Mouse (Mus musculus) liver, embryonic 14.5 days (tissue): ENCODE results near the gene Rpl18a. TPM values are rescaled to one million over a fixed set of nuclear protein-coding genes. Genes with fewer than 3 reads are reported as not detected.

Experiments used
- ATAC-seq: fragments of 200-750 bp; cut with Nextera tagmentation; 2 replicates; pipeline ENCODE4 v1.8.0; 2017; ENCODE audit warnings: moderate number of reproducible peaks, mild to moderate bottlenecking, moderate library complexity; ENCODE audit not compliant: insufficient read depth
- DNase-seq, 3 experiments: peaks; one replicate each; pipeline ENCODE4 v3.0.0-alpha.2; 2012 to 2013; ENCODE audit warnings: low read depth in 3 of 3, low spot score in 3 of 3
- H3K27ac ChIP-seq: fragments of 300-500 bp; sonication (generic); 2 replicates; pipeline ENCODE4 v1.5.1; 2014; ENCODE audit warnings: moderate library complexity, mild to moderate bottlenecking, control low read depth, inconsistent platforms
- H3K27me3 ChIP-seq: fragments of 300-500 bp; sonication (generic); 2 replicates; pipeline ENCODE4 v1.6.1; 2014; ENCODE audit warnings: mild to moderate bottlenecking, low read length, moderate library complexity; ENCODE audit not compliant: control insufficient read depth, insufficient read depth
- H3K36me3 ChIP-seq: fragments of 300-500 bp; sonication (generic); replicated peaks from 2 replicates; pipeline ENCODE4 v1.6.1; 2014; ENCODE audit warnings: low read depth; ENCODE audit not compliant: control insufficient read depth, insufficient read depth
- H3K4me1 ChIP-seq, 2 experiments: fragments of 200-500 bp in 1 of 2; fragments of 300-500 bp in 1 of 2; sonication (generic) in 1 of 2; replicated peaks; 2 replicates each; pipeline ENCODE4 v1.6.1; 2012 to 2014; ENCODE audit warnings: antibody characterized with exemption in 1 of 2, inconsistent platforms in 1 of 2, low read length in 1 of 2; ENCODE audit not compliant: control insufficient read depth in 2 of 2, insufficient read depth in 2 of 2
- H3K4me2 ChIP-seq: fragments of 300-500 bp; sonication (generic); 2 replicates; pipeline ENCODE4 v1.6.1; 2014; ENCODE audit warnings: low read depth, mild to moderate bottlenecking, control low read depth, moderate library complexity
- H3K4me3 ChIP-seq, 2 experiments: fragments of 200-500 bp in 1 of 2; fragments of 300-500 bp in 1 of 2; sonication (generic) in 1 of 2; 2 replicates each; pipeline ENCODE4 v1.5.1; 2012 to 2014; ENCODE audit warnings: low read depth in 2 of 2, low read length in 2 of 2, mild to moderate bottlenecking in 2 of 2, control low read depth in 1 of 2, inconsistent platforms in 1 of 2, moderate library complexity in 1 of 2; ENCODE audit not compliant: insufficient read depth in 1 of 2
- H3K9ac ChIP-seq: fragments of 300-500 bp; sonication (generic); replicated peaks from 2 replicates; pipeline ENCODE4 v1.6.1; 2014; ENCODE audit warnings: mild to moderate bottlenecking, control low read depth, moderate library complexity
- H3K9me3 ChIP-seq: fragments of 300-500 bp; sonication (generic); 2 replicates; pipeline ENCODE4 v1.6.1; 2016; ENCODE audit warnings: low read length, mixed read lengths; ENCODE audit not compliant: control insufficient read depth
- CTCF ChIP-seq: IDR thresholded peaks from 2 replicates; pipeline ENCODE4 v1.5.1; 2016; ENCODE audit warnings: antibody characterized with exemption, low read depth, control low read depth
- EP300 ChIP-seq: IDR thresholded peaks from 2 replicates; pipeline ENCODE4 v1.6.1; 2016; ENCODE audit warnings: antibody characterized with exemption, low read depth
- WGBS: fragments of 180-500 bp; shearing (Covaris S2); extraction: QIAGEN DNeasy Blood & Tissue Kit; methylation state at CpG from one replicate; pipeline ENCODE4 v1.1.7; 2014; ENCODE audit not compliant: insufficient replicate concordance; 5-methylcytosine and 5-hydroxymethylcytosine counted together
- polyA plus RNA-seq, 2 experiments: library from polyadenylated mRNA; depleted of rRNA in 1 of 2; stranded (reverse) in 1 of 2; unstranded in 1 of 2; fragments of >200 nt; fragmentation: Nextera tagmentation in 1 of 2; extraction: Ambion mirVana in 1 of 2; gene quantifications; 2 replicates each; pipeline versions ENCODE4 v1.2.1 to v1.2.3; 2012 to 2014

The Rpl18a gene
- polyA plus RNA-seq, 2 experiments = 2,899 to 3,211 TPM

DNA sequence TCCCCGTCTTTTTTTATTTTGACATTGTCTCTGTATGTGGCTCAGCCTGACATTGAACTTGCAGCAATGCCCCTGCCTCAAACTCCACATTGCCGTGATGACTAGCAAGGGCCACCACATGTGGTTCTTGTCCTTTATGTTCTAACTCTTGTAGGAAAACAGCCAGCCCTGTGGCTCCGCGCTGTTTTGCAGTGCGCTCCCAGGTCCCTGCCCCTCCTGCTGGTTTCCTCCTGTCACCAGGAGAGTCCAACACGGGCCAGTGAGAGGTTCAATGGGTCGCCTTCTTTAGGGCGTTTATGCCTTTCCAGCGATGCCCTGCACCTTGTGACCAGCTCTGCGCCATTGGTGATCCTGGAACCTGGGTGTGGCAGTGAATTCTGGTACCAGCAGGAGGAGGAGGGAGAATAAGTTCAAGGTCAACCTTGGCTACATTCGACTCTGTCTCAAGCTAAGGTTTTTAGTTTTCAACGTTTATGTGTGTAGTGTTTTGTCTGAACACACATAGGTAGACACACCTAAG, 31.2 kb downstream of the Rpl18a start:
- DNase-seq (no peak), ATAC-seq (peak; percentile 19; the same call in 1 of the 2 replicates)
- peak overlapping the region; percentile 29; the same call in 1 of the 2 replicates for H3K9ac ChIP-seq
- peak overlapping the region; percentile 49 to 65 for H3K4me3 ChIP-seq
- peak overlapping the region; percentile 76 for H3K4me2 ChIP-seq
- peaks cover 41% of the 10 kb centered on the region for H3K27me3 ChIP-seq
- WGBS = 11% methylated on average over 12 of the region's 12 CpGs
- no peaks in the 10 kb centered on the region for H3K36me3 ChIP-seq
- peaks cover 15 to 18% of the 10 kb centered on the region in 2 experiments for H3K4me1 ChIP-seq
- TF ChIP-seq CTCF (peak; percentile 25; the same call in 1 of the 2 replicates), EP300 (no peak)
- no peaks in the 10 kb centered on the region for H3K9me3 ChIP-seq
- H3K27ac ChIP-seq = peak overlapping the region; percentile 83

DNA sequence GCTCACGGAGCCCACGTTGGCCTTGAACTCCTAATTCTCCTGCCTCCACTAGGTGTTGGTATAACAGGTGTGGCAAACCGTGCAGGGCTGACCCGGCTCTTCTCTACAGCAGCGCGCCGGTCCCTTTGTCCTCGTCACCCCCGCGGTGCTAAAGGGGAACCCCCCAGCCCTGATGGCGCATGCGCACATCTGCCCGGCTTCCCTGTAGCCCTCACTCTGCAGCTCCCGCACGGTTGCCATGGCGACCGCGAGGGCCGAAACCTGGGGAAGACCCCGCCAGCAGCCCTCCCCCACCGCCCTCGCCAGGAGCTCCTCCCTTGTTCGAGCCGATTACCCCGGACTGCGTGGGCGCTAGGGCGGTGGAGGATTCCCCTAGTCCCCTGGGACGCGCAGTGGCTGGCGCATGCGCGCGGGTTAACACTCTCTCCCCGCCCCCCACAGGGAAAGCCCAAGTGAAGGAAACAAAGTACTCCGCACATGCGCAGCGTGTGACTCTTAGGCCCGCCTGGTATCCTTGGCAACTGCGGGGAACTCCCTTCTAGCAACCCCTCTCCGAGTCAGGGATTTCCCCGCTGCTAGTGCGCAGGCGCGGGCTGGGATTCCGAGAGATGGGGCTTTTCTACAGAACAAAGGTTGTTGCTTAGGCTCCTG, 31.7 kb downstream of the Rpl18a start:
- no peaks in the 10 kb centered on the region for H3K9me3 ChIP-seq
- H3K36me3 ChIP-seq = no peaks in the 10 kb centered on the region
- TF ChIP-seq EP300 (no peak), CTCF (no peak)
- DNase-seq (peak; percentile 96 to 100 (median 97)), ATAC-seq (peak; percentile 90)
- H3K9ac ChIP-seq = peak overlapping the region; percentile 69
- H3K4me1 ChIP-seq = peaks cover 15 to 18% of the 10 kb centered on the region in 2 experiments
- H3K27me3 ChIP-seq = peaks cover 41% of the 10 kb centered on the region
- H3K4me2 ChIP-seq = peak overlapping the region; percentile 76
- peak overlapping the region; percentile 63 to 65 for H3K4me3 ChIP-seq
- WGBS = under 1% methylated on average over 44 of the region's 46 CpGs
- H3K27ac ChIP-seq = peak overlapping the region; percentile 83

DNA sequence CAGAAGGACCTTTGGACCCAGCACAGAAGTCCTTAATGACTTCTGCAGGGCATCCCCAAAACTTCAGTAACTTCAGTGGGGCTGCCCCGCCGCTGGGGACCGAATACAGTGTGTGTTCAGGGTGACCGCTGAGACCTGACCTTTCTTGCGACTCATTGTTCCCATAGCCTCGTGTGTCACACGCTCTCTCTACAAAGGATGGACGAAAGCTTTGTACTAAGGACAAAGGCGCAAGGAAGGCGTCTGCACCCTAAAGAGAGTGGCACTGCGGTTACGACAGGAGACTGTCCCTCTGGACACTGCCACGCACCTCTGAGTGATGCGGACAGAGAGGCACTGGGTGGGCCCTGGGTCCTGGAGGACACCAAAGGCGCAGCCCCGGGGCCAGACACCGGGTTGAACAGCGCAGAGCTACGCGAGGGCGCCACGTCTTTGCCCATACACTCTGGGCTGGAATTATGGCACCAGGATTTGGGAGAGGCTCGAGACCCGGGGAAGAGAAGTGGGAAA, 32.4 kb downstream of the Rpl18a start:
- H3K27ac ChIP-seq = no peak overlapping the region
- H3K9me3 ChIP-seq = no peaks in the 10 kb centered on the region
- no peak for TF ChIP-seq CTCF
- TF ChIP-seq EP300 = no peak
- no peaks in the 10 kb centered on the region for H3K36me3 ChIP-seq
- H3K4me3 ChIP-seq = peak overlapping the region; percentile 63 to 65
- peak overlapping the region; percentile 69; the same call in 1 of the 2 replicates for H3K9ac ChIP-seq
- H3K4me1 ChIP-seq = peaks cover 15 to 18% of the 10 kb centered on the region in 2 experiments
- H3K4me2 ChIP-seq = peak overlapping the region; percentile 76
- DNase-seq (no peak), ATAC-seq (no peak)
- peaks cover 41% of the 10 kb centered on the region for H3K27me3 ChIP-seq
- 2% methylated on average over 24 of the region's 24 CpGs for WGBS

DNA sequence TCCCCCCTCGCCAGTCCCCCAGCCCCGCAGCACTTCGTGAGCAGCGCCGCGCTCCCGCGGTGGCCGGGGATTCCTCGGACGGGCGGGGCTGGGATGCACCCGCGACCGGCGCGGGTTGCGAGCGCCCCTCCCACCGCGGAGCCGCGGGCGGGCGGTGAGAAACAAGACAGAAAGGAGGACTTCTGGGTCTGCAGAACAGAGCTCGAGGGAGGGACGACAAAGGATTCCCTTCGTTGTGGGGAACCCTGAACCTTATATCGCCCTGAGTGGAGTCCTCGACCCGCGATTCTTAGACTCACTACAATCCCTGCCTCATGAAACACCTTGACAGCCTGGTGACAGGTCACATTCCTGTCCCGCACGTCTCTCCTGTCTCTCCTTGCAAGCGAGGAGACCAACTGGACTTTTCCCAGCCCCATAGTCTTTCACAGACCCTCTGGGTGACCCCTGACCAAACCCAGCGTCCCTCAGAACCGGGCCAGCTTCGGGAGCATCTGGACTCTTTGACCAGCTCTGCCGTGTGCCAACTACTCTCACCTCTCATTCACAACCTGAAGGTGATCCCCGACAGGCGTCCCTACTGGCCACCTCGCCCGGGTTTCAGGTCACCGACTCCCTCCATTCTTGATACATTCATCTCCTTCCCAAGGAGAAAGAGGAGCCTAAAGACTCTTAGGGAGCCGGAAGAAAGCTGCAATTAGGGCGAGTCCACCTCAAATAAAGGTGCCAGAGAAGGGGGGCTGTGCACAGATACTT, 33.1 kb downstream of the Rpl18a start:
- Histone ChIP-seq H3K4me1 (peaks cover 13 to 15% of the 10 kb centered on the region in 2 experiments), H3K4me2 (peak overlapping the region; percentile 76), H3K9me3 (no peaks in the 10 kb centered on the region), H3K4me3 (peak overlapping the region in 1 of 2 experiments; percentile 21; a peak in 1 of 4 replicates), H3K9ac (no peak overlapping the region), H3K27me3 (peaks cover 41% of the 10 kb centered on the region), H3K36me3 (no peaks in the 10 kb centered on the region), H3K27ac (no peak overlapping the region)
- TF ChIP-seq CTCF (no peak), EP300 (no peak)
- ATAC-seq (no peak), DNase-seq (no peak)
- 1% methylated on average over 46 of the region's 46 CpGs for WGBS
